Mouse (Mus musculus) neural tube, embryonic 14.5 days (tissue): ENCODE measurements around the gene Zbtb16. TPM values are rescaled to one million over a fixed set of nuclear protein-coding genes. Genes with fewer than 3 reads are reported as not detected.

Experiments
- ATAC-seq: fragments of 200-750 bp; cut with Nextera tagmentation; 2 replicates; pipeline ENCODE4 v1.8.0; 2017; ENCODE audit warnings: low read depth, mild to moderate bottlenecking, moderate TSS enrichment, moderate library complexity
- H3K27ac ChIP-seq: fragments of 300-500 bp; sonication (generic); 2 replicates; pipeline ENCODE4 v1.5.1; 2014; ENCODE audit warnings: low read depth, mild to moderate bottlenecking, control low read depth, low read length, moderate library complexity, mixed read lengths
- H3K27me3 ChIP-seq: fragments of 300-500 bp; sonication (generic); 2 replicates; pipeline ENCODE4 v1.6.1; 2014; ENCODE audit warnings: low read length; ENCODE audit not compliant: control insufficient read depth, insufficient read depth
- H3K36me3 ChIP-seq: fragments of 300-500 bp; sonication (generic); 2 replicates; pipeline ENCODE4 v1.6.1; 2014; ENCODE audit warnings: low read length, mixed read lengths; ENCODE audit not compliant: control insufficient read depth, insufficient read depth
- H3K4me1 ChIP-seq: fragments of 300-500 bp; sonication (generic); 2 replicates; pipeline ENCODE4 v1.6.1; 2014; ENCODE audit warnings: low read length; ENCODE audit not compliant: control insufficient read depth, insufficient read depth
- H3K4me2 ChIP-seq: fragments of 300-500 bp; sonication (generic); 2 replicates; pipeline ENCODE4 v1.6.1; 2014; ENCODE audit warnings: mild to moderate bottlenecking, low read depth, low read length, control low read depth
- H3K4me3 ChIP-seq: fragments of 300-500 bp; sonication (generic); 2 replicates; pipeline ENCODE4 v1.5.1; 2014; ENCODE audit warnings: low read depth, low read length, control low read depth, mixed read lengths
- H3K9ac ChIP-seq: fragments of 300-500 bp; sonication (generic); replicated peaks from 2 replicates; pipeline ENCODE4 v1.6.1; 2014; ENCODE audit warnings: low read depth, mild to moderate bottlenecking, control low read depth, low read length, mixed read lengths
- H3K9me3 ChIP-seq: fragments of 300-500 bp; sonication (generic); 2 replicates; pipeline ENCODE4 v1.6.1; 2016; ENCODE audit warnings: low read length; ENCODE audit not compliant: control insufficient read depth
- WGBS: fragments of 180-500 bp; shearing (Covaris S2); extraction: QIAGEN DNeasy Blood & Tissue Kit; methylation state at CpG from one replicate; pipeline ENCODE4 v1.1.7; 2014; 5-methylcytosine and 5-hydroxymethylcytosine counted together
- polyA plus RNA-seq: library from polyadenylated mRNA; unstranded; fragments of >200 nt; fragmentation: Nextera tagmentation; extraction: Ambion mirVana; gene quantifications from 2 replicates; pipeline ENCODE4 v1.2.1, GENCODE M21; 2014

Zbtb16 gene
- polyA plus RNA-seq, 1 experiment from 2014 or later = 12.0 TPM

DNA sequence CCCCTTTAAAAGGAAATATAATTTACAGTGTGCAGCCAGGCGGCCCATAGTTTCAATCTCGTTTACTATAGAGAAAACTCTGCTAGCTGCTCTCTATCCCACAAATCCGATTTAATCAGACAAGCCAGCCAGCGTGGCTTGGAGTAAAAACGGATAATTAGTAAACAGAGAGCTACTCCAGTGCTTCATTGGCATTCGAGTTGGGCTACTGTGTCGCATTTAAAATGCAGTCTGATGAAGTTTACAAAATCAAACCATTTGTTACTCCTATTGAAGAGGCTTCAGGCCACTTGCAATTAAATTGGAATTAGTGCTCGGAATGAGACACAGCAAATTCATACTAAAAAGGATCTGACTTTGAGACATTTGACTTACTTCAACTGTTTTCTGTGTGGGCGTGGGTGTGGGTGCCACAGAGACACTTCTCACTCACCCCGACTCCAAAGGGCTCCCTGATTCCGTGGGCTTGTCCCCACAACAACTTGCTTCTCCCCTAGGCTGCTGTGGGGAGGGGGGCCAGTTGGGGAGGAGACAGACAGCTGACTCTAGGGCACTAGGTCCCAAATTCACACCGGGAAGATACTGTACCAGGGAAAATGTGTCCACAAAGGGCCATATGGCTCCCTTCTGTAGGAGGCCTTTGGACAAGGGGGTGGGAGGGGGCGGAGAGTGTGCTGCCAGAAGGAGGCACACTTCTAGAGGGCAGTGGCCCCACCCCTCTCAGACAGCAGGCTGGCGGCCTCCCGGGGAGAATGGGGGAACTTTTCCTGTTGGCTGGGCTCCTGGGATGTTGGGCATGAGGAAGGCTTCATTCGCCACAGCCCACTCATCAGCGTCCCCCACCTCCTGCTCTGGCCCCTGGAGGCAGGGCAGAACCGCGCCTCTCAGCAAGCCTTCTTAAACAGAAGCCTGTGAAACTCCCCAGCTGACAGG lies 157.3 kb downstream of the Zbtb16 start:
- Histone ChIP-seq H3K9ac (no peak overlapping the region), H3K27ac (peak overlapping the region; percentile 64; the same call in 1 of the 2 replicates), H3K4me2 (no peak overlapping the region), H3K4me3 (no peak overlapping the region), H3K9me3 (no peaks in the 10 kb centered on the region), H3K4me1 (peaks cover 34% of the 10 kb centered on the region), H3K36me3 (no peaks in the 10 kb centered on the region), H3K27me3 (no peaks in the 10 kb centered on the region)
- WGBS = 10% methylated on average over 19 of the region's 19 CpGs
- peak; percentile 79 for ATAC-seq

DNA sequence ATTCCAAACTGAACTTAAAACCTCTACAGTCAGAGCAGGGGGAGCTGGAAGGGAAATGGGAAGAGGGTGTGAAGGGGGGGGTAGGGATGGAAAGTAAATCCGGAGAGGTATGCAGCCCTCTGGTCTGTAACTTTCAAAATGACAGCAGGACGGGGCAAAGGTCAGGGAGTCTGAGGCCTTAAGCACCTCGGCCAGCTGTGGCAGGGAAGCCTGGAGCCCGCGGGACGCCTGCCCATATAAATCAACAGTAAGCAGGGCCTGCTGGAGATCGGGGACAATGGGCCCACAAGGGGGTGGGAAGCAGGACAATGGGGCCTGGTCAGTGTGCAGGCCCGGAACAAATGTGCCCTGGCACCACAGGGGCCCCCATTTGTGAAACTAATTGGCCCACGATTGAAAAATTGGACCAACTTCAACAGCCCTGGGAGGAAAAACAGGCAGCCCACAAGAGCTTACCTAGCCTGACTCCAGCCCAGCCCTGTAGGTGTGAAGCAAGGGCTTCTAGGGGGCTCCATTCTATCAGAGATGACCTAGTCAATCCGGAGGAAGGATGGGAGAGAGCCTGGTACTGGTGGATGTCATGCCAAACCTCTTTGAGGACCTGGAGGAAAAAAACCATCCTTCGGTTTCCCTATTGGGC lies 160.8 kb downstream of the Zbtb16 start:
- Histone ChIP-seq H3K27ac (no peak overlapping the region), H3K4me3 (no peak overlapping the region), H3K36me3 (no peaks in the 10 kb centered on the region), H3K9me3 (no peaks in the 10 kb centered on the region), H3K27me3 (no peaks in the 10 kb centered on the region), H3K9ac (no peak overlapping the region), H3K4me1 (peaks cover 38% of the 10 kb centered on the region), H3K4me2 (no peak overlapping the region)
- WGBS = 9% methylated on average over 11 of the region's 11 CpGs
- no peak for ATAC-seq

DNA sequence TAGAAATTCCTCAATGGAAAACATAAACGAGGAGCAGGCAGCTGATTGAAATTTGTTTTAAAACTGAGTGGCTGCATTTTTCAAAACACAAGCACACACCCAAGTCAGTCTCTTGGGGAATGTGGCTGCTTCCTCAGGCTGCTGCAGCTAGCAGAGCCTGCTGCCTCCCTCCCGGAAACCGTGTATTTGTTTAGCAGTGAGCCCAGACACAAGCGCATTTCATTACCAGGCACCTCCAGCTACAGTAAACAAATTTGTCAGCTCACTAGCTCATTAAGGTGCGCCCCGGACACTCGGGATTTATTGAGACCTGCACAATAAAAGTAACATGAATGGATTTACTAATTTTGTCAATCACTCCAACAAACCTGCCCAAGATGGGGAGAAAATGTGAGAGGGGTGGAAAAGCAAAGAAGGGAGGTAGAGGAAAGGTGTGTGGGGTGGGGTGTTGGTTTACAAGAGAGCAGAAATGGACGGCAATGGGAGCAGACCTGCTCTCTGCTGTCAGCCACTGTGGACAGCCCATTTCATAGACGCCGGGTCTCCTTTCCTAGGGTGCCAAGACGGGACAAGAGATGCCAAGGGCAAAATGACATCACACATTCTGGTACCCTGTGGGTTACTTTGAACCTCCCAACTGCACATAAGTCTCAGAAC lies 161.5 kb downstream of the Zbtb16 start:
- Histone ChIP-seq H3K4me3 (no peak overlapping the region), H3K4me2 (no peak overlapping the region), H3K9me3 (no peaks in the 10 kb centered on the region), H3K27me3 (no peaks in the 10 kb centered on the region), H3K36me3 (no peaks in the 10 kb centered on the region), H3K27ac (0 out of 2 replicates have a peak overlapping the region, but pooled peaks have one; percentile 34), H3K9ac (no peak overlapping the region), H3K4me1 (peaks cover 38% of the 10 kb centered on the region)
- WGBS = 8% methylated on average over 11 of the region's 11 CpGs
- ATAC-seq = no peak

DNA sequence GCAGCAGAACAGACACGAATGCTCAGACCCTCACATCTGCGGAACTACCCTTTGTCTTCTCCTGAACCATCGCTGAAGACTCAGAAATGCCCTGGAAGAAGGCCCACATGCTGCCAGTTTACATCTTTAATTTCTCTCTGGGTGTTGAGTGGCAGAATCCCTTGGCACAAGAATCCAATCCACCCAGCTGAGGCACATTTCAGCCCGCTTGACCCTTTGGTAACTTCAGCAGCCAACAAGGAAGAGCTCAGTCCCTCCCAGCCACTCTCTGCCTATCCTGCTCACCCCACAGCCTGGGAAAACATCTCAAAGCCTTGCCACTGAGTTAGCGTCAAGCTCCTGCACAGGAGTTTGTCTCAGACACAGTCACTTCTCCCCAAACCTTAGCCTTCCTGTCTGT lies 162.2 kb downstream of the Zbtb16 start:
- Histone ChIP-seq H3K9me3 (no peaks in the 10 kb centered on the region), H3K4me1 (peaks cover 31% of the 10 kb centered on the region), H3K4me2 (no peak overlapping the region), H3K27ac (no peak overlapping the region), H3K27me3 (no peaks in the 10 kb centered on the region), H3K36me3 (no peaks in the 10 kb centered on the region), H3K4me3 (no peak overlapping the region), H3K9ac (peak overlapping the region; percentile 9; the same call in 1 of the 2 replicates)
- WGBS = 41% methylated on average over 5 of the region's 5 CpGs
- no peak for ATAC-seq

DNA sequence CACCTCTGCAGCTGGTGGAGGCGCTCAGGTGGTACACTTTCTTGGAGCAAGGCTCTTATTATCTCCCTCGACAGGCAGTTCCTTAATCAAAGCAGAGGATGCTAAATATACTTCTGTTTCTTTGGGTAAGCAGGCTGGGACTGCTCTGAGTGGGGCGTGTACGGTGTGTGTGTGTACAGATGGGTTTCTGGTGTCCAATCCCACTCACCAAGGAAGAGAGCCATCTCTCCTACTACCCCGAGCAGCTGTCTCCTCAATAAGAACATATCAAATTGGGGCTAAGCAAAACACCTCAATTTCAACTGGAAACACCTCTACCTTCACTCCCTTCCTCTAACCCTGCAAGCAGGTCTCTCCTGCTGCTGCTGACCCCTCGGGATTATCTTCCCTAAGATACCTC lies 162.8 kb downstream of the Zbtb16 start:
- H3K27me3 ChIP-seq = no peaks in the 10 kb centered on the region
- no peak overlapping the region for H3K9ac ChIP-seq
- 74% methylated on average over 6 of the region's 6 CpGs for WGBS
- no peak overlapping the region for H3K27ac ChIP-seq
- H3K4me3 ChIP-seq = no peak overlapping the region
- no peak overlapping the region for H3K4me2 ChIP-seq
- peaks cover 25% of the 10 kb centered on the region for H3K4me1 ChIP-seq
- no peak for ATAC-seq
- H3K9me3 ChIP-seq = no peaks in the 10 kb centered on the region
- H3K36me3 ChIP-seq = no peaks in the 10 kb centered on the region

DNA sequence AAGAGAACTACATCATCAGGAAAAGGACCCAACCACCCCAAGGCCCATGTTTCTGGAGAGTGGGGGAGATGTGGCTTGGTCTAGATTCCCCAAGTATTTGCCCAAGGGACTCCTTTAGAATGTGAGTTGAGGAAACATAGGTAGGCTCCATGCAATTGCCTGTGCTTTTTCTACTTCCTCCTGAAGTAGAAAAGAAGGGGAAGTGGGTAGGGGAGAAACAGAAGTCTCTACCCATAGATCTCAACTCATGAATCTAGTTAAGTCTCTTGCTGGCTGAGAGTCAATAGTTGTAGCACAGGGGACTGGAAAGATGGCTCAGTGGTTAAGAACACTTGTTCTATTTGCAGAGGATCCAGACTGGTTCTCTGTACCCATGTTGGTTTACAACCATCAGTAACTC lies 164.2 kb downstream of the Zbtb16 start:
- no peaks in the 10 kb centered on the region for H3K27me3 ChIP-seq

DNA sequence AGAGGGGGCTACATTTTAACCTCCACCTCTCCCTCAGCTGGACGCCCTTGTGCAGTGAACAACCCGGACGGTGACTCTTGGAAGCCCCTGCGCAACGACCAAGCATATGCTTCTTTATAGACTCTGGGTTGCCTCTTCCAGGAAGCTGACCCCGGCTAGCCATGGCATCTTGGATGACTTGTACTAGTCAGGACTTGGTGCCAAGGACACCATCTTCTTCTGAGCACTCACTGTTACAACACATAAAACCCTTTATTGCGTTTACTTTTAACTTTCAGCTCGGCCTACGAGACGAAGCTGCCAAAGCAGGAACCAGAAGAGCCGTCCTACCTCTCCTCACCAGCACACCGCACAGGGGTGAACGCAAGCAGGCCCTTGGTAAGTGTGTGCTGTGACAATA lies 165.9 kb downstream of the Zbtb16 start:
- H3K27ac ChIP-seq = no peak overlapping the region
- no peaks in the 10 kb centered on the region for H3K36me3 ChIP-seq
- no peaks in the 10 kb centered on the region for H3K27me3 ChIP-seq
- no peak overlapping the region for H3K9ac ChIP-seq
- WGBS = 83% methylated on average over 13 of the region's 13 CpGs
- no peak overlapping the region for H3K4me2 ChIP-seq
- H3K4me1 ChIP-seq = peaks cover 14% of the 10 kb centered on the region; the same call in 1 of the 2 replicates
- no peak overlapping the region for H3K4me3 ChIP-seq
- ATAC-seq = no peak
- no peaks in the 10 kb centered on the region for H3K9me3 ChIP-seq

More for the DNA sequence above, 164.2 kb downstream of the Zbtb16 start:
- Histone ChIP-seq H3K4me2 (no peak overlapping the region), H3K27ac (no peak overlapping the region), H3K36me3 (no peaks in the 10 kb centered on the region), H3K4me1 (peaks cover 18% of the 10 kb centered on the region; the same call in 1 of the 2 replicates), H3K9me3 (no peaks in the 10 kb centered on the region), H3K9ac (no peak overlapping the region), H3K4me3 (no peak overlapping the region)
- no peak for ATAC-seq

DNA sequence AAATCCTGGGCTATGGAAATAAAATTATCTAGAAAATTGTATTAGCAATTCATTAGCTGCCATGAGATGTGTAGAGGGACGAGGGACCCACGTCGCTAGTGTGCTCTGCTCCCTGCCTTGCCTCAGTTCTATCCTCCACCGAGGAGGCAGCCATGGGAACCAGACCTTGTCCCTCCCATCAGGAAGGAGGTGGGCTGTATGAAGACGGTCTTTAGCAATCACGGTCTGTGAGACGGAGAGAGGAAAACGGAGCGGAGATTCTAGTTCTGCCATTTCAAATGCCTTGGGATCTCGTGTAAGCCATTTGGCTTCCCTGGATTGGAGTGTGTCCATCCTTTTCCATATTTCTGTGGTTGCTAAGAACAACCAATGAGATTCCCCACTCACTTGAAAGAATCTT lies 166.3 kb downstream of the Zbtb16 start:
- Histone ChIP-seq H3K36me3 (no peaks in the 10 kb centered on the region), H3K4me2 (no peak overlapping the region), H3K9ac (no peak overlapping the region), H3K9me3 (no peaks in the 10 kb centered on the region), H3K27ac (no peak overlapping the region; the same call in 1 of the 2 replicates), H3K4me3 (no peak overlapping the region), H3K4me1 (peaks cover 10% of the 10 kb centered on the region; the same call in 1 of the 2 replicates), H3K27me3 (no peaks in the 10 kb centered on the region)
- no peak for ATAC-seq
- 68% methylated on average over 10 of the region's 10 CpGs for WGBS
